Mouse (Mus musculus) right cerebral cortex, adult 18-20 months (tissue): ENCODE results near the gene Gspt2.
"Not testable (repeated sequence)": the region's sequence is repeated elsewhere in the genome, so short reads cannot be mapped to it uniquely, and the experiment has no call there.

Experiments used
- DNase-seq: peaks from one replicate; pipeline ENCODE4 v3.0.0; 2022; ENCODE audit warnings: mixed read lengths

The Gspt2 gene

DNA sequence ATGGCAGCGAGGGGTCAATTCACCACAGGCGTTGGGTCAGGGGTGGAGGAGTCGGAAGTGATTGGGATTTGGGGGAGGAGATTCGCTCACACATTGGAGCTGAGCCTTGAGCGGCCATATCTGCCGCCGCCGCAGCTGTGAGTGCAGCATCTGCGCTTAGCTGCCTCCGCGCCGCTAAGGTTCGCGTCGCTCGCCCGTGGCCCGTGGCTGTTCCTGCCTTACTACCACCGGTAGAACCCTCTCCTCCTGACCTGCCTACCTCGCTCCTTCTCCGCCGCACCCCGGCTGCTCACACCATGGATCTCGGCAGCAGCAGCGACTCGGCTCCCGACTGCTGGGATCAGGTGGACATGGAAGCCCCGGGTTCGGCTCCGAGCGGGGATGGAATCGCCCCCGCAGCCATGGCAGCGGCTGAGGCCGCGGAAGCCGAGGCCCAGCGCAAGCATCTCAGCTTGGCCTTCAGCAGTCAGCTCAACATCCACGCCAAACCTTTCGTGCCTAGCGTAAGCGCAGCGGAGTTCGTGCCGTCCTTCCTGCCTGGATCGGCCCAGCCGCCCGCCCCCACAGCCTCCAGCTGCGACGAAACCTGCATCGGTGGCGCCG lies at the start of gene Gspt2:
Gene Gspt2, plus strand, starts transcription at position 109 of the 603 bp plus-strand sequence.
- peak; percentile 56 for DNase-seq

DNA sequence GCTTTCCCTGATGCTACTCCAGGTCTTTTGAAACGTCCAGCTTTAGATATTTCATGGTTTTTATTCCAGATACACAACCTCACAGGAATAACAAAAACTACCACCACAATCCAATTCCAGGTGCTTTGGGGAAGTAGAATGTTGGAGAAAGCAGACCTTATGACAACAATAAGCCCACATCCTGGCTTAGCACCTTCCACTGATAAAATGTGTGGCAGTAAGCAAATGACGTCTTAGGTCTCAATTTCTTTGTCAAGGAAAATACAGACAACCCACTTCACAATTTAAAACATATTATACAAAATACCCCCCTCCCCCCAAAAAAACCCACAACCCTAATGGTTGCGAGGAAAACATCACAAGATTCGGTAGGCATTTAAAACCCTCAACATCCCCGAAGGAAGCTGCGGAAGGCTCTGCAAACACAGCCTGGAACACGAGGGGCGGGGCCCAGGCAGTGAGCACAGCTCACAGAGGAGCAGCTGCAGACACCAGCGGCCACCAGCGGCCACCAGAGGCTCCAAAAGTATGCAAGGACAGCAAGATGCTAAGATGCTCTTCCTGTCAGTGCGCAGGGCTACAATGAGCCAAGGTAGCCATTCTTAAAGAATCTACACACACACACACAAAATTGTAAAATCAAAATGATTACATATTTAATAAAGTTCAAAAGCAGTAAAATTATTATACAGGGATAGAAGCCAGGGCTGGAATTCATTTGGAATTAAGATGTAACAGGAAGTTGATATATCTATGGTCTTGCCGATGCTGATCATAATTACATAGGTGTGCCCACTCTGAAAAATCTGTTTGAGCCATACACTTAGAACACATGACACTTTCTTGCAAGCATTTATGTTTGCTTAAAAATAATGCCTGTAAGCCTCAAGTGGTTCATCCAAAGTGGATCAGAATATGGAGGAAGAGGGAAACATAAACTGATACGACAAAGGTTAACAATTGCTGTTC lies 10.8 kb upstream of the Gspt2 start:
- peak; percentile 64 for DNase-seq

DNA sequence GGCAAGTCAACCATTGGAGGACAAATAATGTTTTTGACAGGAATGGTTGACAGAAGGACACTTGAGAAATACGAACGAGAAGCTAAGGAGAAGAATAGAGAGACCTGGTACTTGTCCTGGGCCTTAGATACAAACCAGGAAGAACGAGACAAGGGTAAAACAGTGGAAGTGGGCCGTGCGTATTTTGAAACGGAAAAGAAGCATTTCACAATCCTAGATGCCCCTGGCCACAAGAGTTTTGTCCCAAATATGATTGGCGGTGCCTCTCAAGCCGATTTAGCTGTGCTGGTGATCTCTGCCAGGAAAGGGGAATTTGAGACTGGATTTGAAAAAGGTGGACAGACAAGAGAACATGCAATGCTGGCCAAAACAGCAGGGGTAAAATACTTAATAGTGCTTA lies 1.0 kb downstream of the Gspt2 start:
- DNase-seq = no peak

DNA sequence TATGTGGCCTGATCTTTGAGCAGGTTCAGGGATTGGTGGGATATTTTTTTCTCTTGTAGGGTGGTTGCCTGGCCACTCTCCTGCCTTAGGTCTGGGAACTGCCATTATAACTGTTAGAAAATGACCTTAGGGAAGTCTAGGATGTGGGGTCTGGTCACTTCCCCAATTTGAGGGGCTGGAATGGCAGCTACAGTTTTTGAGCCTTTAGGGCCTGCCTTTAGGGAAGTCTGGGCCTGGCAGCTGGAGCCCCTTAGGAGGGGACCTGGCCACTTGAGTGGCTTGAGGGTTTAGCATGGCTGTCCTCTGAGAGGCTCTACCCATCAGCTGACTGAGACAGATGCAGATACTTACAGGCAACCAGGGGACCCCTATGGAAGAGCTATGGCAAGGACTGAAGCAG lies 12.7 kb downstream of the Gspt2 start:
- no peak for DNase-seq

DNA sequence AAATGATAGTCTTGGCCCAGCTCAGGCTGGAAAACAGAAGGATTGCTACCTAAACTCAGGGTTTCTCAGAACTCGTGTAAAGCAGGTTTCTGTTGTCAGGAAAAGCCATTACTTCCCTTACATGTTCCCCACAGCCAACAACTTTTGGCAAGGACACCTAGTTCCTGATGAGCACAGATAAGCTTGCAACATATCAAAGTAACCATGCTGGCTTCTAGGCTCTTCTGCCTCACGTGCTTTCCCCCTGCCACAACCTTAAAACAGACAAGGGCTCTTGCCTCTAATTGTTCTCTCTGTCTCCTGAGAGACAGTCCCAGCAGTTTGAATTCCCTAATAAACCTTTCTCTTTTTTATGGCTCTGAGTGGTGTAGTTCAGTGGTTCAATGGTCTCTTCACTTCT lies 21.9 kb downstream of the Gspt2 start:
- DNase-seq = no peak

DNA sequence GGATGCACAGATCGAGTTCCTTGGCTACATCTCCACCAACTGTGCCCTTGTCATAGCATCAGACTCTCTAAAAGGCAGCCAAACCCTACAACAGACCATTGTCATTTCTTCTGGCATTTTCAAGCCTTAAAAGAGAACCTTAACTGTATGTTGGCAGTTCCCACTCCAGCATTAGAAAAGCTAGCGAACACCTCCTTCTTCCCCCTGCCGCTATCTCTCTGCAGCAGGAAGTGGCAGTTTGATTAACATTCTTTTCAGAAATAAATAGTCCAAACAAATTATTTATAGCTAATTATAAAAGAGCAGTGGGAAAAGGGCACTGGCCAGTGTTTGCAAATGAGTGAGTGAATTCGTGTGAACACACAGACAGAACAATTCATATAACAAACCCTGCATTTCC lies 34.9 kb downstream of the Gspt2 start:
- DNase-seq = no peak

DNA sequence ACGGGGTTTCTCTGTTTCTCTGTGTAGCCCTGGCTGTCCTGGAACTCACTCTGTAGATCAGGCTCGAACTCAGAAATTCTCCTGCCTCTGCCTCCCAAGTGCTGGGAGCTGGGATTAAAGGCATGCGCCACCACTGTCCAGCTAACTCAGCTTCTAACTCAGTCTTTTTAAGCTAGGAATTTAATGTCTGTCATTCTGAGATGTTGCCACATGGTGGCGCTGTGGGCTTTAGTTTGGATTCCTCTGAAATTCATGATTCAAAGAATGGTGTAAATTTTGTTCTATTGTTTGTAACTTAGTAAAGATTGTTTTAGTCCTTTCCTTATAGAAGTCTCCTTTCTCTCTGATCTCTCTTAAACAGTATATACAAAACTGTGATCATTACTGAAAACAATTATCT lies 39.1 kb downstream of the Gspt2 start:
- peak; percentile 32 for DNase-seq

DNA sequence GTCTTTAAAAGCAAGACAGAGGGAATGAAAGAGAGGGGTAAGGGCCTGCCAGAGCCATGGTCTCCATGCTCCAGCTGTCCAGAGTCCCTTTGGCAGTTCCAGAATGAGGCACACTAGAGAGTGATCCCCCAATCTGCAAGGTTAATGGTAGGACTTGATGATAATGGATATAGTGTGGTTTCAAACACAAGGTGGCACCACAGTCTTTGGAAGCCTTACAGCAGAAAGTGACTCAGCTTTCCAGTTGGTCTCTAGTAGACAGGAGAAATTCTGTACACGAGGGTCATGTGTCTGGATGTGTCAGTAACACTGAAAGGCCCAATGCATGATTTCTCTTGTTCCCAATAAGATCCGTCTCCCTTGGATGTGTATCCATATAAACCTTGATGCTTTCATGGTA lies 45.7 kb downstream of the Gspt2 start:
- not testable (repeated sequence) for DNase-seq

DNA sequence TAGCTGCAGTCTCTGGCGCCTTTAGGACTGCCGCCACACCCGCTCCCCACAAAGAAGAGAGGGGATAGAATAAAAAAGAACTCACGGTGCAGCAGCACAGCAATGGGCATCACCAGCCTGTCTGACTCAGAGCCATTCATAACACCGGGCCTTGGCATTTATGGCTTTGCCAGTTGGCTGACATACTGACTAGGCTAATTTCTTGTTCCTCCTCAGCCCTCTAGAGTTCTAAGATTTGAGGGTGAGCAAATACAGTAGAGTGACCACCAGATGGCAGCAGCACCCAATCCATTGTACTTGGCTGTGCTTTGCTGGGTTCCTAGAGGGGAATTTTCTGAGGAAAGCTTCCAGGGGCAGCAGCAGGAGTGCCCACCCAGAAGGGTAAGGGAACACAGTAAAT lies 53.7 kb downstream of the Gspt2 start:
- not testable (repeated sequence) for DNase-seq
